ENCODE assay signal across 17 mouse cellular contexts in the genomic region with DNA sequence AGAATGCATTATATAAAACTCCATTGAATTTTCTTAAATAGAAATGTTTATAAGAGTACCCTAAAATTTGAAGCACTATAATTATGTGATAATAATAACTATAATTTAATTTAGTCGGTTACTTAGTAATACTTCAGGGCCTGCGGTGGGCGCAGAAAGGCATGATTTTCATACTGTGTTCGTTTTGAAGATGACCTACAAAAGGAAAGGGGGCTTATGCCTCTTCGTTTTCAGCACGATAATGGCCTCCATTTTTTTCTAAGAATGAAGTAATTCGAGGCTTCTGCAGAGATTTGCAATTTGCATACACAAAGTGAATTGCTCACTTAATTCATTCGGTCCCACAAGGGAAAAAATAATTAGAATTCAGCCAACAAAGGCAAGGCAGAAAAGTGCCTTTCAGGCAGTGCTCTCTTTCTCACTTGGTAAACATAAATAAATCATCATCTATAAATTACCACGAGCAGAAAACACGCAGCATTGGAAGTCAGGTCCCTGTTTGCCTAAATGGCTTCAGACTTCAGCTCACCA.
DNase-seq lines count a peak whose midpoint lies in the region; ATAC-seq lines count a peak whose summit lies in the region.
"Had no signal": no experiment of that assay in that cellular context is flagged by ENCODE, and none has a peak within 500 bp of the region (broad histone marks: within the 10 kb centered on the region; RNA-seq: fewer than 3 reads in every experiment).

No protein-coding gene starts in this region.

- H3K27ac ChIP-seq in neural tube, embryonic 11.5 days (ENCODE audit: low read depth, low read length): no peak overlapping the region
- H3K27ac ChIP-seq in forebrain, embryonic 16.5 days (ENCODE audit: low read length): peak overlapping the region; percentile 29; the same call in 1 of the 2 replicates
- peak overlapping the region; percentile 64; the same call in 1 of the 2 replicates for H3K27ac ChIP-seq in midbrain, embryonic 15.5 days
- H3K27ac ChIP-seq: heart, embryonic 15.5 days; kidney, postnatal 0 days had no signal

- H3K9me3 ChIP-seq in neural tube, embryonic 11.5 days (ENCODE audit: control insufficient read depth, low read length): no peaks in the 10 kb centered on the region
- no peaks in the 10 kb centered on the region for H3K9me3 ChIP-seq in forebrain, embryonic 16.5 days (ENCODE audit: control insufficient read depth, low read length)
- no peaks in the 10 kb centered on the region for H3K9me3 ChIP-seq in midbrain, embryonic 15.5 days
- H3K9me3 ChIP-seq: heart, embryonic 15.5 days had no signal

- ATAC-seq in neural tube, embryonic 11.5 days (ENCODE audit: insufficient read depth, low FRiP score, low TSS enrichment): peak; percentile 13; the same call in 1 of the 2 replicates
- ATAC-seq in forebrain, embryonic 16.5 days: peak; percentile 44
- no peak for ATAC-seq in midbrain, embryonic 15.5 days (replicated peaks)
- ATAC-seq: intestine, postnatal 0 days; lung, postnatal 0 days had no signal

- H3K9ac ChIP-seq in neural tube, embryonic 11.5 days (ENCODE audit: low read length): no peak overlapping the region
- H3K9ac ChIP-seq in forebrain, embryonic 16.5 days (replicated peaks; ENCODE audit: low read depth, low read length): no peak overlapping the region
- H3K9ac ChIP-seq in midbrain, embryonic 15.5 days: no peak overlapping the region
- H3K9ac ChIP-seq: heart, embryonic 15.5 days had no signal

- H3K4me1 ChIP-seq in neural tube, embryonic 11.5 days (ENCODE audit: control insufficient read depth, insufficient read depth, low read length): peaks cover 12% of the 10 kb centered on the region
- peaks cover 29% of the 10 kb centered on the region for H3K4me1 ChIP-seq in forebrain, embryonic 16.5 days (replicated peaks; ENCODE audit: control insufficient read depth, insufficient read depth, low read length)
- peaks cover 15% of the 10 kb centered on the region for H3K4me1 ChIP-seq in midbrain, embryonic 15.5 days

- WGBS in neural tube, embryonic 11.5 days: 53% methylated on average over 10 of the region's 10 CpGs
- 8% methylated on average over 10 of the region's 10 CpGs for WGBS in forebrain, embryonic 16.5 days
- WGBS in midbrain, embryonic 15.5 days: 35% methylated on average over 10 of the region's 10 CpGs

- H3K4me3 ChIP-seq in neural tube, embryonic 11.5 days (ENCODE audit: low read depth, low read length): no peak overlapping the region
- H3K4me3 ChIP-seq in forebrain, embryonic 16.5 days (replicated peaks; ENCODE audit: low read length): no peak overlapping the region
- H3K4me3 ChIP-seq in midbrain, embryonic 15.5 days: no peak overlapping the region
- H3K4me3 ChIP-seq: heart, embryonic 15.5 days had no signal

- no peaks in the 10 kb centered on the region for H3K36me3 ChIP-seq in neural tube, embryonic 11.5 days (ENCODE audit: control insufficient read depth, insufficient read depth, low read length)
- H3K36me3 ChIP-seq in forebrain, embryonic 16.5 days (ENCODE audit: control insufficient read depth, insufficient read depth): no peaks in the 10 kb centered on the region
- H3K36me3 ChIP-seq in midbrain, embryonic 15.5 days (replicated peaks): no peaks in the 10 kb centered on the region
- H3K36me3 ChIP-seq: heart, embryonic 15.5 days had no signal

- no peak overlapping the region for H3K4me2 ChIP-seq in neural tube, embryonic 11.5 days (ENCODE audit: low read depth)
- H3K4me2 ChIP-seq in forebrain, embryonic 16.5 days (ENCODE audit: low read length): no peak overlapping the region
- H3K4me2 ChIP-seq in midbrain, embryonic 15.5 days: no peak overlapping the region
- H3K4me2 ChIP-seq: heart, embryonic 15.5 days had no signal

- H3K27me3 ChIP-seq in neural tube, embryonic 11.5 days (ENCODE audit: control insufficient read depth, insufficient read depth, low read length): no peaks in the 10 kb centered on the region
- H3K27me3 ChIP-seq in forebrain, embryonic 16.5 days (replicated peaks; ENCODE audit: control insufficient read depth, insufficient read depth, low read length): no peaks in the 10 kb centered on the region
- no peaks in the 10 kb centered on the region for H3K27me3 ChIP-seq in midbrain, embryonic 15.5 days (replicated peaks)
- H3K27me3 ChIP-seq: heart, embryonic 15.5 days had no signal

- no peak for DNase-seq in neural tube, embryonic 11.5 days (ENCODE audit: low spot score)
- no peak for DNase-seq in neural tube, embryonic 10.5 days (ENCODE audit: extremely low spot score, low spot score)
- DNase-seq in ovary, postnatal 10 days (ENCODE audit: low spot score): no peak
- no peak for DNase-seq in lung, postnatal 36 days
- no peak for DNase-seq in left cerebral cortex, adult 11 months (ENCODE audit: low spot score)
- DNase-seq: cerebellum, adult 2 months; gastrocnemius, postnatal 14 days; heart, adult 18-20 months; heart, postnatal 4 days; liver; thymus, postnatal 25 days had no signal
